Mouse (Mus musculus) forebrain, embryonic 12.5 days (tissue): Measurements from ENCODE around the gene Ufc1. TPM values are rescaled to one million over a fixed set of nuclear protein-coding genes. Genes with fewer than 3 reads are reported as not detected.

Source experiments
- polyA plus RNA-seq: library from polyadenylated mRNA; unstranded; fragments of >200 nt; fragmentation: Nextera tagmentation; extraction: Ambion mirVana; gene quantifications from 2 replicates; pipeline ENCODE4 v1.2.1, GENCODE M21; 2016

Gene Ufc1
- polyA plus RNA-seq, 1 experiment from 2014 or later: 98.4 TPM

Other genes with a start within 250 kb of the Ufc1 start
- 4.8 and 4.9 TPM in 2 replicates for gene Fcgr3, start 230.1 kb downstream of the Ufc1 start, polyA plus RNA-seq
- 3.9 and 5.2 TPM in 2 replicates for gene Cfap126, start 181.1 kb downstream of the Ufc1 start, polyA plus RNA-seq
- gene Sdhc, start 144.4 kb downstream of the Ufc1 start, polyA plus RNA-seq: 218 and 236 TPM in 2 replicates
- 0.54 and 1.0 TPM in 2 replicates for gene Mpz, start 144.3 kb downstream of the Ufc1 start, polyA plus RNA-seq
- 6.7 and 7.0 TPM in 2 replicates for gene Pcp4l1, start 98.8 kb downstream of the Ufc1 start, polyA plus RNA-seq
- 0.22 and 0.23 TPM in 2 replicates for gene Nr1i3, start 81.1 kb downstream of the Ufc1 start, polyA plus RNA-seq
- 29.4 and 31.6 TPM in 2 replicates for gene Tomm40l, start 72.5 kb downstream of the Ufc1 start, polyA plus RNA-seq
- gene Apoa2, start 70.0 kb downstream of the Ufc1 start, polyA plus RNA-seq: 1.5 and 2.6 TPM in 2 replicates
- gene Fcer1g, start 60.7 kb downstream of the Ufc1 start, polyA plus RNA-seq: 12.6 and 15.3 TPM in 2 replicates
- gene Adamts4, start 44.6 kb downstream of the Ufc1 start, polyA plus RNA-seq: 8.9 TPM in 2 replicates
- 209 and 213 TPM in 2 replicates for gene Ndufs2, start 43.6 kb downstream of the Ufc1 start, polyA plus RNA-seq
- gene B4galt3, start 24.7 kb downstream of the Ufc1 start, polyA plus RNA-seq: 78.1 and 78.6 TPM in 2 replicates
- gene Ppox, start 13.8 kb downstream of the Ufc1 start, polyA plus RNA-seq: 58.7 and 68.0 TPM in 2 replicates
- 119 and 125 TPM in 2 replicates for gene Usp21, start 7.0 kb downstream of the Ufc1 start, polyA plus RNA-seq
- gene Dedd, start 34.1 kb upstream of the Ufc1 start, polyA plus RNA-seq: 48.5 and 51.0 TPM in 2 replicates
- gene Nit1, start 50.6 kb upstream of the Ufc1 start, polyA plus RNA-seq: 46.4 and 48.7 TPM in 2 replicates
- gene Pfdn2, start 50.6 kb upstream of the Ufc1 start, polyA plus RNA-seq: 167 and 178 TPM in 2 replicates
- gene Klhdc9, start 65.8 kb upstream of the Ufc1 start, polyA plus RNA-seq: 2.5 and 2.6 TPM in 2 replicates
- gene Nectin4, start 75.1 kb upstream of the Ufc1 start, polyA plus RNA-seq: 1.0 and 1.1 TPM in 2 replicates
- 0.69 and 0.75 TPM in 2 replicates for gene Arhgap30, start 93.9 kb upstream of the Ufc1 start, polyA plus RNA-seq
- 175 and 190 TPM in 2 replicates for gene Usf1, start 116.3 kb upstream of the Ufc1 start, polyA plus RNA-seq
- 9.0 and 11.0 TPM in 2 replicates for gene Tstd1, start 123.8 kb upstream of the Ufc1 start, polyA plus RNA-seq
- 11.1 and 11.4 TPM in 2 replicates for gene F11r, start 142.5 kb upstream of the Ufc1 start, polyA plus RNA-seq
- gene Alyref2, start 208.5 kb upstream of the Ufc1 start, polyA plus RNA-seq: 17.1 and 20.2 TPM in 2 replicates
- not detected in 2 replicates for gene Itln1, start 240.3 kb upstream of the Ufc1 start, polyA plus RNA-seq